Mouse (Mus musculus): Measurements from ENCODE around the gene Akain1.

DNA sequence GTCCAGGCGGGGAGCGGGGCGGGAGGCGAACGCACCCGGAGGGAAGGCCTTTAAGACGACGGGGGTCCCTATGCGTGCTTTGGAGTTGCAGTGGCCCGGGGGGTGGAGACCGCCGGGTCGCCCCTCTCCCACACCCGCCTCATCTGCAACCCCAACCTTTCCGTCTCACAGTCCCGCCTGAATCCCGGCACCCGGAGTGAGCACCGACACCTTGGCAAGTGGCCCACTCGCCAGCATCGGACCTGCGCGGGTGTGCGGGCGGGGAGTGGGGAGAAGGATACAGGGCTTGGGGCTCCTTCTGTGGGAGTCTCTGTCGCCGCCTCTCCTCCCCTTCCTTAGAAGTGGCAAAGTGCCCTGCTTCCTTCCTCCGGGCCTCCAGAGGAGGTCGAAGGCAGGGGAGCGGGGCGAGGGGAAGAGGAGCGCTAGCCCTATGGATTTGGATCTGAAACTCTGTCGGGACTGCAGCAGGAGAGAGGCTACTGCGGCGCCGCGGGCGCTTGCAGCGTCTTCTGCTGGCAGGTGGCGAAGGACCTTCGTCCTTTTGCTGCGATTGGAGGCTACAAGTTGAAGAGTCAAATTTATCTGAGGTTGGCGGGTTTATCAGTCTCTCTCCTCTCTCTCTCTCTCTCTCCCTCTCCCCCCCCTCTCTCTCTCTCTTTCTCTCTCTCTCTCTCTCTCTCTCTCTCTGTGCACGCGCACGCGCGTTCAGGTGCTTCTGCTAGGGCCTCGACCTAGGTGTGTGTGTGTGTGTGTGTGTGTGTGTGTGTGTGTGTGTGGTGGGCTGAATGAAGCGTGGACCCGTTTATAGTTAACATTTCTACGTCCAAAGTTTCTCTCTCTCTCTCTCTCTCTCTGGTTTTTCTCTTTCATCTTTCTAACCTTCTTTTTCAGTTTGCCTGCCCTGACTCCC is 700 bp downstream of the Akain1 start:
- TF ChIP-seq CTCF (IDR thresholded peaks at IDR 0.05; ENCODE audit: low read depth) = no peak
- no peak for TF ChIP-seq EP300 (IDR thresholded peaks at IDR 0.05; ENCODE audit: low read depth)
